Mouse (Mus musculus) WW6 (cell line): ENCODE measurements around the gene Gltp.
A peak's percentile ranks its signal among the peaks of the same experiment; 100 is the strongest.

Experiments used
- DNase-seq: peaks from one replicate; pipeline ENCODE4 v3.0.0-alpha.2; 2013; ENCODE audit warnings: low read depth, low spot score

Gltp gene

GRCm38 (mm10) chr5:114658255-114658654, 32.5 kb downstream of the Gltp start, which contains the start of gene Trpv4:
Gene Trpv4, minus strand, starts transcription at chr5:114658421.
- DNase-seq = no peak

DNA sequence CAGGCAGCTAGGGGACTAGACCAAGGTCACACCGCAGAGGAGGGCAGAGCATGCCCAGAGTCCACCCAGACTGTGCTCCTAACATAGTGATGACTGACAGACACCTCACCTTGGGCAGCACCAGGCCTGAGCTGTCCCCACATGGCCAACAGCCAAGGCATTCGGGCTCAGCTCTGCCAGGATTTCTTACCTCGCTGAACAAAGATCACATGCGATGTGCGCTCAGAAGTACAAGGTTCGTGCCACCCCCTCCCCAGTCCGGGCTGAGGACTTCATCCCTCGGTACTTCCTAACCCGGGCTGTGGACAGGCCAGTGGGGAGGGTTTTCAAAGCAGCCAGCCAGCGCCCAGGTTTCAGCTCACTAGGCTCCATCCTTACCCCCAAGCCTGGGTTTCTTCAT, 33.4 kb downstream of the Gltp start:
- no peak for DNase-seq

GRCm38 (mm10) chr5:114656305-114656704, 34.5 kb downstream of the Gltp start:
- DNase-seq = no peak

GRCm38 (mm10) chr5:114655721-114656120, 35.1 kb downstream of the Gltp start:
- no peak for DNase-seq

GRCm38 (mm10) chr5:114653656-114654437, 36.9 kb downstream of the Gltp start:
- DNase-seq = no peak

DNA sequence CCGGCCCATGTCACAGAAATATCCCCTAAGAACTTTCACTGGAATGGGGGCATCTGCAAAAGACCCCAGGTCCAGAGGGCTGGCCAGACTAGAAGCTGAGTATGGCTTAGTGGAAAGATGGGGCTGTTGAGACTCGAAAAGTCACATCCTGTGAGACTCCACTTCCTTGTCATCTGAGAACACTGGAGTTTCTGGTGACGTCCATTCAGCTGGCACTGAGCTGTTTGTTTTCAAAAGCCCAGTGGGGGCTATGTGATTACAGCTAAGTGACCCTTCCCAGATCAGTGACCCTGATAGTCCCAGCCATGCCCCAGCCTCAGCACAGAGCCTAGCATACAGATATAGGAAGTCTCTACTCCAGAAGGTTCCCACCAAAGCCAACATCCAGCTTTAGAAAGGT, 39.3 kb downstream of the Gltp start:
- no peak for DNase-seq

GRCm38 (mm10) chr5:114651002-114651401, 39.8 kb downstream of the Gltp start:
- no peak for DNase-seq

- DNase-seq = no peak
These were observed 42.0 kb downstream of the Gltp start for GRCm38 (mm10) chr5:114648728-114649311.

DNA sequence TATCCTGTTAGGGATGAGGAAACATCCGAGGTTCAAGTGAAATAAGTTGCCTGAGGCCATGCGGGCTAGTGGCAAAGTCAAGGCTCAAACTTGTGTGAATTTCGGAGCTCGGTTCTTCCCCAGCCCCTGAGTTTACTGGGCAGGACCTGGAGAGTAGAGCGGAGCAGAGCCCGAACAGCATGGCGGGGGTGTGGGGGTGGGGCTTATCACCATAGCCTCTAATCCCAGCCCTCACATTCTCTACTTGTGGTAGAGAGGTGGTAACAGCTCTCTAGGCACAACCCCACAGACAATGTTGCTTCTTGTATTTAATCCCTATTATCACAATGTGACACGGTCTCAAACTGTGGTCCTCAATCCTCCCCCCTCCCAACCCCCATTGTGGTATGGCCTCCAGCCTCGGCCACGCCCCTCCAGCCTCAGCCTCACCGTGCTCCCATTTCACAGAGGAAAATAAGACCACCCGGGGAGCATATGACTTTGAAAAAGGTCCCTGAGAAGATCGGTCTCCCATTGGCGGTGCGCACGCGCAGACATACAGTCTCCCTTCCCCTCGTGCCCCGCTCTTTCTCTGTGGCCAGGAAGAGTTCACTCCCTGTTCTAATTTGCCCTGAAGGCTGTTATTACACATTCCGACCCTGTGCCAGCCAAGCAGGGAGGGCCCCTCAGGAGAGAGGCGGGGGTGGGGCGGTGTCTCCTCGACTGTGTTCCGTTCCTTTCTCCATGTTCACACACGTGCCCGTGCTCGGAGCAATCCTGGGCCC, 43.4 kb downstream of the Gltp start:
- DNase-seq = peak; percentile 50

DNA sequence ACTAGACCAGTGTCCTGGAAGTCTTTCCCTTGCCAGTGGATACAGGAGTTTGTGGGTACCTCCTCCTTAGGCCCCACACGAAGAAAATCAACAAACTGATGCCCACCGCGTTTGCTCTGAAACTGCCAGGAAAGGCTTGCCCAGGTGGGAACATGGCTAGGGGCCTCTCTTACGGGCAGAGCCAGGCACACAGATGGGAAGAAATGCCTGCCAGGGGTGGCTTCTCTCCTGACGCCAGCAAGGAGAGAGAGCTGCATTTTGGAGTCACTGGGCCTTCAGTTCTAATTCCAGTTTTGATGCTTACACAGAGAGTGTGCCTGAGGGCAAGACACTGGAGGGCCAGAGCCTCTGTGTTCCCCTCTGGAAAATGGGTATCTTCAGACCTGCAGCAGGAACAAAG, 44.9 kb downstream of the Gltp start:
- DNase-seq = no peak

DNA sequence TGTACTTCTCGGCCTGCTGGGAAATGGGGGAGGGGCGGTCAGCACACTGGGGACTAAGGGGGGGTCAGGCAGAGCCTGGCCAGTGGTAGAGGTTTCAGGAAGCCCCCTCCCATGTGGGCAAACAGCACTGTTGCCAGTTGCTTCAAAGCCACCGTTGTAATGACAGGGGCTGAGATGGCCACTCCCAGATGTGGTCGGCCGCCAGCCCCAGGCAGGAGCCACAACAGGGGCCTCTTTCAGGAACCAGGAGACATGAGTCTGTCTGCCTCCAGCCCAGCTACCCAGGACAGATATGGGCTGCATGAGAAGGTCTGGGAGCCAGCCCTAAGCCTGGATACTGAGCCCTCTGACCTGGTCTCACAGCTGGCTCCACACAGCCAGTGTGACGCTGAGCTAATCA, 45.9 kb downstream of the Gltp start:
- no peak for DNase-seq

DNA sequence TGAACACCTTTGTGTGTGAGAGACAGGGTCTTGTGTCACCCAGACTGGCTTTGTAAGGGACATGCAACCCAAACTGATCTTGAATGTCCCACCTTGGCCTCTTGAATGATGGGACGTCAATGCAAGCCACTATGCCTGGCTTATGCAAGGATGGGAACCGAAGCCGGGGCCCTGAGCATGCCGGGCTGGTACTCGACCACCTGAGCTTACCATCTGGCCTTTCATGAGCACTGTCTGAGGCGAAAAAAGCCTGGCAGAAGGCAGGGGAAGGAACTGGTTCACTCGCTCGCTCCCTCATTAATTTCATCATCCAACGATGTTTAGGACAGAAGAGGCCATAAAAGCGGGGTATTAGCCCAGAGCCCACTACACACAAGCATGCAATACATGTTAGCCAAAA, 50.0 kb downstream of the Gltp start:
- no peak for DNase-seq

DNA sequence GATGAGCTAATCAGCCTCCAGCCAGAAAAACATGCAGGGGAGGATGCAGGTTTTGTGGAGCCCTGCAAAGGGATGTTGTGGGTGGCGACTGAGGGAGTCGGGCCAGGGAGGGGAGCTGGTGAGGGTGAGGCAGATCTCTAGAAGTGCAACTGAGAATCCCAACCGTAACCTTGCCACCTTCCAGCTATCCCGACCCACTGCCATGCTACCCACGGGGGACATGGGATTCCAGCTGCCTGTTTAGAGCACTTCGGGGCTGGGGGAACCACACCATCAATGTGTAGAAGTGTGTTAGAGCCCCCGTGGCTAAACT, 51.2 kb downstream of the Gltp start:
- DNase-seq = no peak

DNA sequence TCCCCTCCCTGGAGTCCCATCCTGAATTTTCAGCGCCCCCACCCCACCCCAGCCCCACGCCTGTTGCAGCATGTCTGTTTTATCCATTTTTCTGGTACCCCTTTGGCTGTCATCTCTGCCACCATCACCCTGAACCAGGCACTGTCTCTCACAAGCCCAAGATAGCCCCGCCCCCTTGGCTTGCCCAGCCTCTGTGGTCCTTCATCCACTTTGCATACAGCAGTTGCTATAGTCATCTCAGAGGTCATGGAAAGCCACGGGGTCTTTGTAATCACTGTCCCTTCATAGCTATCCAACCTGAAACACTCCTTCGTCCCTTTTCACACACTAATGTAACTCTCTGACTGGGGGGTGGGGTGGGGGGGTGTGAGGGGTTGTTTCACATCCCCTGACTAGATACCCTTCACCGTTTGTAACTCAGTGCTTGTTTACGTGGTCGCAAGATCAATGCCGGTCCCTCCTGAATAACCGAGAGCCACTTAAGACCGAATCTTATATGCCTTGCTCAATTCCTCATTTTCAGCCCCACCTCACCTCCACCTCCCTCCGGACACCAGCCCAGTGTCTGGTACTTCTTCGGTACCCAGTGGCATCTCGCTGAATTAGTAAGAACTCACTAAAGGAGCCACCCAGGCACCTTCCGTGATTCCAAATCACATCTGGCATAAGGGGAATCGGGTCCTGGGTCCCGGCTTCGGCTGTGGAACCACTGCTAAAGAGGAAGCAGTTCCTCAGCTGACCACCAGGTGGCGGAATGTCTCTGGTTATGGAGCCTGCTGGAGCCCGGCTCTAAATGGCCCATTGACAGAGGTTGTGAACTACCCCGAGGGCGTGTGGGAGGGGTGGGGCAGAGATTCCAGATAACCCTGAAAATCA, 51.8 kb downstream of the Gltp start:
- peak; percentile 86 for DNase-seq

- no peak for DNase-seq
These were observed 54.7 kb downstream of the Gltp start for GRCm38 (mm10) chr5:114636091-114636490.

DNA sequence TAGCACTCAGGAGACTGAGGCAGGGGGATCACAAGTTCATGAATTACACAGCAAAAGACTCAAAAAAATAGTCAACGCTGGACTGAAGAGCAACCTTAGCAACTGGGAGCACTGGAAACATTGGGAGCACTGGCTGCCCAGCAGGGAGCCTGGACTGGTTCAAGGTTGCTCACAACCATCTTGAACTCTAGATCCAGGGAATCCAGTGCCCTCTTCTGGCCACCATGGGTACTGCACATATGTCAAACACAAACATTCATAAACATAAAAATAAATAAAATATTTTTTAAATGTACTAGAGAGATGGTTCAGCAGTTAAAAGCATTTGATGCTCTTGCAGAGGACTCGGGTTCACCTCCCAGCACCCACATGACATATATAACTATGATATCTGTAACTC, 59.4 kb downstream of the Gltp start:
- DNase-seq = no peak

DNA sequence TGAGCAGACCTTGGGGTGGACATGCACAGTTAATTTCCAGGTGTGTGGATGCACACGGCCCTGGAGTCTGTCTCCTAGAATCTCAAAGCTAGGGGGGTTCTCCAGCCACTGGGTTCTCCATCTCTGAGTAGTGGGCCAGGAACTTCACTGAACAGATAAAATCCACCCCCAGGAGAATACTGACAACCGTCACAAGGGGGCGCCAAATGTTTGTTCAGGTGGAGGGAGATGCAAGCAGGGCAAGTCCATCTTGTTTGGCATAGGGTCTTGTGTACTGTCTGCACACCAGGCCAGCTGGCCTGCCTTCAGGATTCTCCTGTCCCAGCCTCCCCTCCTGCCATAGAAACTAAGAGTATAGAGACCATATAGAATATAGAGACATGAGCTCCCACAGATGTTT, 65.2 kb downstream of the Gltp start:
- DNase-seq = peak; percentile 67

DNA sequence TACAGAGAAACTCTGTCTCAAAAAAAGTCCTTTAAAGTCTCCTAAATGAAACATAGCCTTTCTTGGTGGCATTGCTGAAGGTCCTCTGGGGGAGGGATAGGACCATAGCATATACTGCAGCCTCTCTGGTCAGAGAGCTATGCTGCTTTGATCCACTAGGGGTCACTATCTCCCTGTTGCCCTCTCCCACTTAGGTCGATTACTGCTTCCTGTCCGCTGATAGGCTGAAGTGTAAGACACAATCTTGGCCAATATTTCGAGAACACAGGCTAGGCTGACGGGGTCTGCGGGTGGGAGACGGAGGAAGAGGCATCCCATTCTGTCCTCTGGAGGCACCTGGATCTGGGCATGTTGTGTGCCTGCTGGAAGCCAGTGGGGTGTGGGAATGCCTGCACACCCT, 70.5 kb downstream of the Gltp start:
- DNase-seq = peak; percentile 52
